Mouse (Mus musculus) testis, adult 2 months (tissue): ENCODE results near the gene Rab7b. TPM values are rescaled to one million over a fixed set of nuclear protein-coding genes. Genes with fewer than 3 reads are reported as not detected.

Experiments used
- H3K27ac ChIP-seq: fragments of 200-500 bp; 2 replicates; pipeline ENCODE4 v1.5.1; 2012; ENCODE audit warnings: low read depth, low read length; ENCODE audit not compliant: control insufficient read depth, insufficient read depth
- H3K27me3 ChIP-seq: fragments of 200-500 bp; 2 replicates; pipeline ENCODE4 v1.6.1; 2012; ENCODE audit warnings: mild to moderate bottlenecking, low read length, moderate library complexity; ENCODE audit not compliant: control insufficient read depth, insufficient read depth
- H3K36me3 ChIP-seq: fragments of 200-500 bp; 2 replicates; pipeline ENCODE4 v1.6.1; 2012; ENCODE audit warnings: mild to moderate bottlenecking, low read length; ENCODE audit not compliant: control insufficient read depth, insufficient read depth
- H3K4me1 ChIP-seq: fragments of 200-500 bp; 2 replicates; pipeline ENCODE4 v1.6.1; 2012; ENCODE audit warnings: low read length; ENCODE audit not compliant: control insufficient read depth, insufficient read depth
- H3K4me3 ChIP-seq: fragments of 200-500 bp; 2 replicates; pipeline ENCODE4 v1.5.1; 2012; ENCODE audit warnings: low read depth, mild to moderate bottlenecking, low read length, moderate library complexity, mixed read lengths; ENCODE audit not compliant: control insufficient read depth
- CTCF ChIP-seq: fragments of 200-500 bp; IDR thresholded peaks from 2 replicates; pipeline ENCODE4 v1.5.1; 2012; ENCODE audit warnings: low read depth, mild to moderate bottlenecking, inconsistent platforms, low read length, moderate library complexity; ENCODE audit not compliant: control insufficient read depth, insufficient read depth, insufficient replicate concordance
- POLR2A ChIP-seq: fragments of 200-500 bp; IDR thresholded peaks from 2 replicates; pipeline ENCODE4 v1.6.1; 2012; ENCODE audit warnings: low read depth, mild to moderate bottlenecking, inconsistent platforms, low read length, moderate library complexity; ENCODE audit not compliant: control insufficient read depth
- polyA plus RNA-seq: library from polyadenylated mRNA; depleted of rRNA; stranded (reverse); fragments of >200 nt; gene quantifications from 2 replicates; pipeline ENCODE4 v1.2.3, GENCODE M21; 2012; rRNA removed

Gene Rab7b
- polyA plus RNA-seq, 1 experiment: 0.89 TPM

GRCm38 (mm10) chr1:131760428-131760820 is 71.9 kb downstream of the Rab7b start:
- no peak overlapping the region for H3K27ac ChIP-seq
- H3K36me3 ChIP-seq: no peaks in the 10 kb centered on the region
- TF ChIP-seq CTCF: no peak
- no peak for TF ChIP-seq POLR2A
- H3K27me3 ChIP-seq: no peaks in the 10 kb centered on the region
- no peaks in the 10 kb centered on the region for H3K4me1 ChIP-seq
- H3K4me3 ChIP-seq: no peak overlapping the region

- Histone ChIP-seq H3K4me3 (no peak overlapping the region), H3K27me3 (no peaks in the 10 kb centered on the region), H3K36me3 (no peaks in the 10 kb centered on the region), H3K4me1 (peaks cover 2% of the 10 kb centered on the region; the same call in 1 of the 2 replicates), H3K27ac (no peak overlapping the region)
- TF ChIP-seq POLR2A (no peak), CTCF (no peak)
These were observed 72.8 kb downstream of the Rab7b start for GRCm38 (mm10) chr1:131761079-131761831.

- H3K4me1 ChIP-seq: peaks cover 2% of the 10 kb centered on the region; the same call in 1 of the 2 replicates
- H3K27me3 ChIP-seq: no peaks in the 10 kb centered on the region
- TF ChIP-seq CTCF (no peak), POLR2A (no peak)
- no peaks in the 10 kb centered on the region for H3K36me3 ChIP-seq
- no peak overlapping the region for H3K4me3 ChIP-seq
- no peak overlapping the region for H3K27ac ChIP-seq
These were observed 75.2 kb downstream of the Rab7b start for GRCm38 (mm10) chr1:131763683-131764082.

- peaks cover 2% of the 10 kb centered on the region; the same call in 1 of the 2 replicates for H3K4me1 ChIP-seq
- H3K27me3 ChIP-seq: no peaks in the 10 kb centered on the region
- no peak overlapping the region for H3K4me3 ChIP-seq
- no peaks in the 10 kb centered on the region for H3K36me3 ChIP-seq
- TF ChIP-seq POLR2A (no peak), CTCF (no peak)
- H3K27ac ChIP-seq: no peak overlapping the region
These were observed 76.3 kb downstream of the Rab7b start for GRCm38 (mm10) chr1:131764581-131765338.

Other genes starting within 250 kb of the Rab7b start
- gene Srgap2, start 161.3 kb upstream of the Rab7b start, polyA plus RNA-seq: 12.4 and 12.6 TPM in 2 replicates
- gene Fam72a, start 160.8 kb upstream of the Rab7b start, polyA plus RNA-seq: 1.3 TPM in 2 replicates
- gene Avpr1b, start 89.5 kb upstream of the Rab7b start, polyA plus RNA-seq: not detected in 2 replicates
- 0.07 and 0.32 TPM in 2 replicates for gene Ctse, start 50.4 kb upstream of the Rab7b start, polyA plus RNA-seq
- gene Slc26a9, start 55.3 kb downstream of the Rab7b start, polyA plus RNA-seq: 0.17 and 0.32 TPM in 2 replicates
- 0.28 and 0.31 TPM in 2 replicates for gene Pm20d1, start 108.7 kb downstream of the Rab7b start, polyA plus RNA-seq
- gene Slc41a1, start 138.8 kb downstream of the Rab7b start, polyA plus RNA-seq: 17.3 and 18.8 TPM in 2 replicates
- gene Rab29, start 178.5 kb downstream of the Rab7b start, polyA plus RNA-seq: 2.6 and 3.0 TPM in 2 replicates
- gene Nucks1, start 221.8 kb downstream of the Rab7b start, polyA plus RNA-seq: 2.9 and 4.7 TPM in 2 replicates